In the genomic region with DNA sequence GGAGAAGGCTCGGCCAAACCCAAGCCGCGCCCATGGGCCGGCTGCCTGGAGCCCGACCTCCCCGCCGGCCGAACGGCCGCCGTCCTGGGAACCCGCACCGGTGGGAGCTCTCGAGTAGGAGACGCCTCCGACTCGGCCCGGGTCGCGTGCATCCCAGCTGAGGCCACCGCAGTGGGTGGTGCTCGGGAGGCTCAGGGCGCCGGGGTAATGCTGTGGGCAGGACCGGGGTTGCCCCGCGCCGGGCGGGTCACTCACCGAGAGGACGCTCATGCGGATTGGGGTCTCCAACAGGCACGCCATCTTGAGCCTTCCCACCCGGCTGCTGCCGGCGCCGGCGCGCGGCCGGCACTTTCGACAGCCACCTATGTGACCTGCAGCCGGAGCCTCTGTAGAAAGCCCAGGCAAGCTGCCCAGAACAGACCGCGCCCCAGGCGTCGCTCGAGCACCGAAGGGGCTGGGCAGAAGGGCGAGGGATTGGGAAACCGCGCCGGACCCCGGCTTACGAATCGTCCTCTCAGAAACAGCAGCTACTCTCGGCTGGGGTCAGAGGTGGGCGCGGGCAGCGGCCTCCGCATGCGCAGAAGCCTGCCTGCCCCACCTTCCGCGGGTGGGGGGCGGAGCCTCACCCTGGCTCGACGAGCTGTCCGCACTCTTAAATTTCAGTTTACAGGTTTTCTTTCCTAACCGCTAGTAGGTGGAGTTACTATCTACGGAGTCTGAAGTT, we compare ENCODE assay signal across 7 mouse cellular contexts. TPM values are rescaled to one million over a fixed set of nuclear protein-coding genes. Genes with fewer than 3 reads are reported as not detected.
DNase-seq lines count a peak whose midpoint lies in the region; ATAC-seq and TF ChIP-seq lines count a peak whose summit lies in the region.

A gene (minus strand): TSS at position 553 of the 724 bp plus-strand sequence.

- peaks cover 11% of the 10 kb centered on the region for H3K4me1 ChIP-seq in embryonic facial prominence, embryonic 12.5 days
- peaks cover 7% of the 10 kb centered on the region; the same call in 1 of the 2 replicates for H3K4me1 ChIP-seq in kidney, adult 2 months (ENCODE audit: control insufficient read depth, insufficient read depth, low read length)
- peaks cover 11% of the 10 kb centered on the region for H3K4me1 ChIP-seq in limb, embryonic 12.5 days (replicated peaks)
- peaks cover 32% of the 10 kb centered on the region for H3K4me1 ChIP-seq in midbrain, embryonic 15.5 days
- peaks cover 3% of the 10 kb centered on the region; the same call in 1 of the 2 replicates for H3K4me1 ChIP-seq in spleen, adult 2 months (ENCODE audit: control insufficient read depth, insufficient read depth, insufficient read length)

- under 1% methylated on average over 70 of the region's 70 CpGs for WGBS in embryonic facial prominence, embryonic 12.5 days
- under 1% methylated on average over 70 of the region's 70 CpGs for WGBS in kidney, adult 2 months
- WGBS in limb, embryonic 12.5 days, result under 1% methylated on average over 70 of the region's 70 CpGs
- WGBS in midbrain, embryonic 15.5 days, result under 1% methylated on average over 64 of the region's 70 CpGs
- under 1% methylated on average over 70 of the region's 70 CpGs for WGBS in spleen, adult 2 months

- peak within 1 kb of the TSS; percentile 78 for H3K9ac ChIP-seq in embryonic facial prominence, embryonic 12.5 days
- peak within 1 kb of the TSS; percentile 85 for H3K9ac ChIP-seq in limb, embryonic 12.5 days (replicated peaks)
- H3K9ac ChIP-seq in midbrain, embryonic 15.5 days, result peak within 1 kb of the TSS; percentile 94

- peak within 1 kb of the TSS; percentile 79 for H3K4me3 ChIP-seq in embryonic facial prominence, embryonic 12.5 days
- H3K4me3 ChIP-seq in kidney, adult 2 months (ENCODE audit: insufficient read depth, low read depth, low read length), result peak within 1 kb of the TSS; percentile 83
- peak within 1 kb of the TSS; percentile 94 for H3K4me3 ChIP-seq in limb, embryonic 12.5 days (replicated peaks)
- H3K4me3 ChIP-seq in midbrain, embryonic 15.5 days, result peak within 1 kb of the TSS; percentile 79
- peak within 1 kb of the TSS; percentile 81 for H3K4me3 ChIP-seq in spleen, adult 2 months (ENCODE audit: extremely low read depth, insufficient read depth, insufficient read length)

- H3K4me2 ChIP-seq in embryonic facial prominence, embryonic 12.5 days (replicated peaks), result peak within 1 kb of the TSS; percentile 93
- peak within 1 kb of the TSS; percentile 85 for H3K4me2 ChIP-seq in limb, embryonic 12.5 days
- peak within 1 kb of the TSS; percentile 87 for H3K4me2 ChIP-seq in midbrain, embryonic 15.5 days

- TF ChIP-seq POLR2A in kidney, adult 2 months (IDR thresholded peaks at IDR 0.05; ENCODE audit: low read depth, low read length), result peak; percentile 28
- TF ChIP-seq POLR2A in spleen, adult 2 months (IDR thresholded peaks at IDR 0.05; ENCODE audit: low read depth, low read length), result peak; percentile 20; the same call in 1 of the 2 replicates

- peak; percentile 94 for ATAC-seq in embryonic facial prominence, embryonic 12.5 days (ENCODE audit: insufficient number of reproducible peaks, insufficient read depth, low FRiP score, low TSS enrichment)
- peak; percentile 90 for ATAC-seq in limb, embryonic 12.5 days (ENCODE audit: insufficient number of reproducible peaks, insufficient read depth, low FRiP score, low TSS enrichment, low read depth)
- peak; percentile 95 for ATAC-seq in midbrain, embryonic 15.5 days (replicated peaks)

- peak; percentile 93 for DNase-seq in adrenal gland, postnatal 25 days
- DNase-seq in heart, adult 18-20 months, result peak; percentile 91 to 94
- DNase-seq in kidney, adult 2 months, result peak; percentile 96
- DNase-seq in spleen, adult 2 months (ENCODE audit: low read depth in 1 of 2, low spot score in 2 of 2), result peak; percentile 84 to 87

- peak within 1 kb of the TSS; percentile 95 for H3K27ac ChIP-seq in embryonic facial prominence, embryonic 12.5 days
- peak within 1 kb of the TSS; percentile 99 for H3K27ac ChIP-seq in kidney, adult 2 months (ENCODE audit: insufficient read depth, low read depth, low read length)
- H3K27ac ChIP-seq in limb, embryonic 12.5 days, result peak within 1 kb of the TSS; percentile 95
- H3K27ac ChIP-seq in midbrain, embryonic 15.5 days, result peak within 1 kb of the TSS; percentile 98
- peak within 1 kb of the TSS; percentile 97 for H3K27ac ChIP-seq in spleen, adult 2 months (ENCODE audit: insufficient read depth, low read length)

- 0 out of 2 replicates have a peak, but pooled peaks cover 2% of the 10 kb centered on the region for H3K27me3 ChIP-seq in embryonic facial prominence, embryonic 12.5 days
- no peaks in the 10 kb centered on the region for H3K27me3 ChIP-seq in kidney, adult 2 months (replicated peaks; ENCODE audit: control insufficient read depth, insufficient read depth, low read length)
- H3K27me3 ChIP-seq in limb, embryonic 12.5 days, result peaks cover 4% of the 10 kb centered on the region; the same call in 1 of the 2 replicates
- peaks cover 5% of the 10 kb centered on the region; the same call in 1 of the 2 replicates for H3K27me3 ChIP-seq in midbrain, embryonic 15.5 days (replicated peaks)
- no peaks in the 10 kb centered on the region for H3K27me3 ChIP-seq in spleen, adult 2 months (ENCODE audit: control insufficient read depth, insufficient read depth, low read length)

- H3K36me3 ChIP-seq in embryonic facial prominence, embryonic 12.5 days, result no peaks in the 10 kb centered on the region
- no peaks in the 10 kb centered on the region for H3K36me3 ChIP-seq in kidney, adult 2 months (ENCODE audit: control insufficient read depth, insufficient read depth, low read length)
- no peaks in the 10 kb centered on the region for H3K36me3 ChIP-seq in limb, embryonic 12.5 days
- H3K36me3 ChIP-seq in midbrain, embryonic 15.5 days (replicated peaks), result no peaks in the 10 kb centered on the region
- H3K36me3 ChIP-seq in spleen, adult 2 months (ENCODE audit: control insufficient read depth, insufficient read depth, low read length), result no peaks in the 10 kb centered on the region

- H3K9me3 ChIP-seq in embryonic facial prominence, embryonic 12.5 days, result no peaks in the 10 kb centered on the region
- H3K9me3 ChIP-seq in limb, embryonic 12.5 days, result no peaks in the 10 kb centered on the region
- no peaks in the 10 kb centered on the region for H3K9me3 ChIP-seq in midbrain, embryonic 15.5 days

- TF ChIP-seq CTCF in kidney, adult 2 months (conservative IDR thresholded peaks at IDR 0.05; ENCODE audit: insufficient read depth, insufficient read length, low read depth, low read length), result no peak
- no peak for TF ChIP-seq CTCF in spleen, adult 2 months (IDR thresholded peaks at IDR 0.05; ENCODE audit: extremely low read depth, insufficient read depth, insufficient read length, insufficient replicate concordance)

RNA-seq across cellular contexts. Expression of the gene that starts here (rescaled TPM):
- total RNA-seq in adrenal gland, postnatal 25 days (2021), result 43.5 and 50.0 TPM in 2 replicates
- polyA plus RNA-seq in embryonic facial prominence, embryonic 12.5 days (2016; fragmentation: Nextera tagmentation; extraction: Ambion mirVana), result 25.1 and 25.8 TPM in 2 replicates
- 10 to 100 TPM; 16.8 to 17.3 TPM for total RNA-seq in heart, adult 18-20 months (2021)
- 10.2 and 11.3 TPM in 2 replicates for polyA plus RNA-seq in kidney, adult 2 months (2012; rRNA removed)
- 22.4 and 22.5 TPM in 2 replicates for polyA plus RNA-seq in limb, embryonic 12.5 days (2016; fragmentation: Nextera tagmentation; extraction: Ambion mirVana)
- 71.3 and 79.2 TPM in 2 replicates for polyA plus RNA-seq in midbrain, embryonic 15.5 days (2015; fragmentation: Nextera tagmentation; extraction: Ambion mirVana)
- polyA plus RNA-seq in spleen, adult 2 months (2012; rRNA removed), result 6.9 and 7.2 TPM in 2 replicates

Comparison
In these comparisons a context has a peak if more than half of its experiments do, and no peak if none do; other contexts are left out.
1. Peak in every context shown above with its lines: DNase-seq, ATAC-seq, H3K4me3 ChIP-seq and H3K27ac ChIP-seq.